ENCODE assay signal across 8 mouse cellular contexts in genomic region chr9:68956210-68956874, GRCm38 (mm10).
DNase-seq lines count a peak whose midpoint lies in the region; ATAC-seq and TF ChIP-seq lines count a peak whose summit lies in the region.

No protein-coding gene starts in this region.

- DNase-seq in embryonic facial prominence, embryonic 14.5 days (ENCODE audit: low spot score) = peak; percentile 60
- DNase-seq in embryonic facial prominence, embryonic 10.5 days (ENCODE audit: low spot score) = no peak
- DNase-seq in brain, adult 2 months (ENCODE audit: low read depth, low spot score) = peak; percentile 29
- DNase-seq in kidney, adult 18-20 months = peak; percentile 11
- DNase-seq in lung, postnatal 0 days (ENCODE audit: low spot score) = peak; percentile 33
- DNase-seq in hindbrain, postnatal 0 days (ENCODE audit: low spot score) = no peak
- DNase-seq in frontal cortex, postnatal 14 days (ENCODE audit: low spot score in 2 of 2) = no peak

- TF ChIP-seq CTCF in lung, postnatal 0 days (IDR thresholded peaks at IDR 0.05) = no peak
- no peak for TF ChIP-seq CTCF in hindbrain, postnatal 0 days (IDR thresholded peaks at IDR 0.05; ENCODE audit: low read depth)

- no peaks in the 10 kb centered on the region for H3K27me3 ChIP-seq in embryonic facial prominence, embryonic 14.5 days (replicated peaks; ENCODE audit: control insufficient read depth, insufficient read depth, low read length)
- H3K27me3 ChIP-seq in embryonic facial prominence, embryonic 10.5 days (replicated peaks; ENCODE audit: low read depth, poor library complexity, severe bottlenecking) = no peaks in the 10 kb centered on the region
- H3K27me3 ChIP-seq in lung, postnatal 0 days (replicated peaks; ENCODE audit: insufficient read depth, low read length) = no peaks in the 10 kb centered on the region
- no peaks in the 10 kb centered on the region for H3K27me3 ChIP-seq in hindbrain, postnatal 0 days (ENCODE audit: insufficient read depth, low read length)

- H3K4me3 ChIP-seq in embryonic facial prominence, embryonic 14.5 days (ENCODE audit: low read depth, low read length) = no peak overlapping the region
- no peak overlapping the region for H3K4me3 ChIP-seq in embryonic facial prominence, embryonic 10.5 days
- no peak overlapping the region for H3K4me3 ChIP-seq in lung, postnatal 0 days (ENCODE audit: low read depth, low read length)
- H3K4me3 ChIP-seq in hindbrain, postnatal 0 days (ENCODE audit: low read length) = no peak overlapping the region

- no peak overlapping the region for H3K27ac ChIP-seq in embryonic facial prominence, embryonic 14.5 days (replicated peaks; ENCODE audit: low read depth, low read length)
- no peak overlapping the region for H3K27ac ChIP-seq in embryonic facial prominence, embryonic 10.5 days (replicated peaks)
- no peak overlapping the region for H3K27ac ChIP-seq in lung, postnatal 0 days (ENCODE audit: low read length)
- no peak overlapping the region for H3K27ac ChIP-seq in hindbrain, postnatal 0 days

- ATAC-seq in embryonic facial prominence, embryonic 14.5 days (ENCODE audit: low read depth) = no peak; the same call in 1 of the 2 replicates
- no peak for ATAC-seq in lung, postnatal 0 days
- ATAC-seq in hindbrain, postnatal 0 days = no peak
- ATAC-seq in cerebellum, adult (ENCODE audit: insufficient number of reproducible peaks, low FRiP score, low TSS enrichment) = no peak

- no peak overlapping the region for H3K9ac ChIP-seq in embryonic facial prominence, embryonic 14.5 days (ENCODE audit: low read depth, low read length)
- H3K9ac ChIP-seq in lung, postnatal 0 days (replicated peaks; ENCODE audit: low read depth) = no peak overlapping the region
- no peak overlapping the region for H3K9ac ChIP-seq in hindbrain, postnatal 0 days (replicated peaks; ENCODE audit: low read length)

- H3K4me1 ChIP-seq in embryonic facial prominence, embryonic 14.5 days (ENCODE audit: control insufficient read depth, insufficient read depth, low read length) = peaks cover 5% of the 10 kb centered on the region; the same call in 1 of the 2 replicates
- 0 out of 2 replicates have a peak, but pooled peaks cover 10% of the 10 kb centered on the region for H3K4me1 ChIP-seq in embryonic facial prominence, embryonic 10.5 days
- H3K4me1 ChIP-seq in lung, postnatal 0 days (ENCODE audit: insufficient read depth, low read depth, low read length) = peaks cover 3% of the 10 kb centered on the region; the same call in 1 of the 2 replicates
- no peaks in the 10 kb centered on the region for H3K4me1 ChIP-seq in hindbrain, postnatal 0 days (ENCODE audit: insufficient read depth, low read length)

- TF ChIP-seq EP300 in lung, postnatal 0 days (IDR thresholded peaks at IDR 0.05) = no peak

- H3K4me2 ChIP-seq in embryonic facial prominence, embryonic 14.5 days (ENCODE audit: low read depth, low read length) = no peak overlapping the region
- H3K4me2 ChIP-seq in lung, postnatal 0 days (replicated peaks; ENCODE audit: low read depth, low read length) = no peak overlapping the region
- no peak overlapping the region for H3K4me2 ChIP-seq in hindbrain, postnatal 0 days (ENCODE audit: low read depth, low read length)

- no peaks in the 10 kb centered on the region for H3K36me3 ChIP-seq in embryonic facial prominence, embryonic 14.5 days (ENCODE audit: control insufficient read depth, insufficient read depth, low read length)
- H3K36me3 ChIP-seq in embryonic facial prominence, embryonic 10.5 days (replicated peaks) = no peaks in the 10 kb centered on the region
- H3K36me3 ChIP-seq in lung, postnatal 0 days (ENCODE audit: insufficient read depth, low read length) = no peaks in the 10 kb centered on the region
- no peaks in the 10 kb centered on the region for H3K36me3 ChIP-seq in hindbrain, postnatal 0 days (ENCODE audit: insufficient read depth, low read length)

- WGBS in embryonic facial prominence, embryonic 14.5 days = 53% methylated on average over 12 of the region's 12 CpGs
- WGBS in embryonic facial prominence, embryonic 10.5 days = 67% methylated on average over 12 of the region's 12 CpGs
- 50% methylated on average over 12 of the region's 12 CpGs for WGBS in lung, postnatal 0 days
- WGBS in hindbrain, postnatal 0 days = 47% methylated on average over 12 of the region's 12 CpGs

- H3K9me3 ChIP-seq in embryonic facial prominence, embryonic 14.5 days (ENCODE audit: control insufficient read depth, low read length) = no peaks in the 10 kb centered on the region
- H3K9me3 ChIP-seq in embryonic facial prominence, embryonic 10.5 days = no peaks in the 10 kb centered on the region
- no peaks in the 10 kb centered on the region for H3K9me3 ChIP-seq in lung, postnatal 0 days (ENCODE audit: low read length)
- no peaks in the 10 kb centered on the region for H3K9me3 ChIP-seq in hindbrain, postnatal 0 days (ENCODE audit: low read length)

Comparison
In these comparisons a context has a peak if more than half of its experiments do, and no peak if none do; other contexts are left out.
1. DNase-seq: peak in embryonic facial prominence, embryonic 14.5 days (single experiment), brain, adult 2 months (single experiment), kidney, adult 18-20 months (single experiment) and lung, postnatal 0 days (single experiment); none in embryonic facial prominence, embryonic 10.5 days (single experiment), hindbrain, postnatal 0 days (single experiment) and frontal cortex, postnatal 14 days (0 of 2).